Mouse (Mus musculus): Measurements from ENCODE around the gene Arid4a.
"Not testable (repeated sequence)": the region's sequence is repeated elsewhere in the genome, so short reads cannot be mapped to it uniquely, and the experiment has no call there.

Gene Arid4a

DNA sequence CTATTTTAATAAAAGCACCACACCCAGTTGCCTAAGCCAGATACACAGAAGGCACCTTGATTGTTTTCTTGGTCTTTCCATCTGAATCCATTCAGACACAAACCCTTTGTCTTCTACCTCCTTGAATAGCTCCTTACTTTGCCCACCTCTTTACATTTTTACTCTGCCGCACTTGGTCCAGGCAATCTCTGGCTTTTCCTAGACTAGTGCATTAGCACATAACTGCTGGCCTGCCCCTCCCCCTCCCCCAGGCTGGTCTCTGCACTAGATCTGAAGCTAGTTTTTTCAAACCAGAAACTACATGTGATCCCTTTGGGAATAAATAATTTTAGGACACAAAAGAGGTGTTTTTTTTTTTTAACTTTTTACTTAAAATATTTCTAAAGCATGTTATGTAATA lies 37.2 kb downstream of the Arid4a start:
- in situ Hi-C loops (cut with MseI, MboI): no loop called here

DNA sequence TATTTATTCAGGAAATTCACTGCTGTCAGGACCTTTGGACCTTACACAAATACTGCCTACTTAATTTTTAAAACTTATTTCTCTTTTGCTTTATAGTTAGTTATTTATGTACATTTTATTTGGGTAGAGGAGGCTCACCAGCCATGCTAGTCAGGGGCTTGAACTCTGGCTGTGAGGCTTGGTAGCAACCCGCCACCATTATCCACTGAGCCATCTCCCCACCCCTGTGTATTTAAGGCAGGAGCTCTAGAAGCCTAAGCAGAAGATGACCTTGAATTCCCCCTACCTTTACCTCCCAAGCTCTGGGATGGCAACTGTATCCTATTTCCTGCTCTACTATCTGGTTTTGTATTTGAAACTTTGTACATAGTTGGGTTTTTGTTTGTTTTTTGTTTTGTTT lies 37.7 kb downstream of the Arid4a start:
- in situ Hi-C loops (cut with MseI, MboI): no loop called here

DNA sequence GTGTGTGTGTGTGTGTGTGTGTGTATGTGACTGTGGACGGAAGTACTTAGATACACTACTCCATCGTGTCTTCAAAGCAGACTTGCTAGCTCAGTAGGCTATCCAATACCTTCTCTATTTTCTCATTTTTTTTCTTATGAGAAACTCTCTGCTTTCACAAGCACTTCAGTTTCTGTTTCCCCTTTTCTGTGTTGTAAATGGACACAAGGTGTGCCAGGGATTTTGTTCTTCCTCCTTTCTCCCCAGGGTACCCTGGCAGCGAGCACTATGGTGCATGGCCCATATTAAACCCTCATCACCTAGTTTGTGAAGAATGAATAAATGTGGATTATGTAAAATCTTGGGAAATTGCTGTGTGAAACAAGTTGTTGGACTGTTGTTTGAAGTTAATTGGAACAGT lies 39.7 kb downstream of the Arid4a start:
- in situ Hi-C loops (cut with MseI, MboI): no loop called here

DNA sequence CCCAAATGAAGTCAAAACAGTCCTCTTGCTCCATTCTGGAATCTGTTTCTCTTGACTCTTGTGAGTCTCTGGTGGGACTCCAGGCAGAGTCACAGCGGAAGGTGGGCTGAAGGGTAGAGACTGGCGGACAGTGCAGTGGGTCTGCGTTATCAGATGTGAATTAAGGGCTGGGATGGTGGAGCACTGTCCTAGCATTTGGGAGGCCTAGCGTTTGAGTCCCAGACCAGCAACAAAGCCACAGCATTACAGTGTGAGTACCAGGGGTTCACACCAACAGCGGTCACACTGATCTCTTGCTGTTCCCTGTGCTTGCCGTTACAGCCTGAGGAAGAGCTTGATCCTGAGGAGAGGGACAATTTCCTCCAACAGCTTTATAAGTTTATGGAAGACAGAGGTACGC lies 44.0 kb downstream of the Arid4a start:
- in situ Hi-C loops (cut with MseI, MboI): no loop called here

- in situ Hi-C loops (cut with MseI, MboI): no loop called here
Observed at GRCm38 (mm10) chr12:71069846-71070245, 54.1 kb downstream of the Arid4a start.

DNA sequence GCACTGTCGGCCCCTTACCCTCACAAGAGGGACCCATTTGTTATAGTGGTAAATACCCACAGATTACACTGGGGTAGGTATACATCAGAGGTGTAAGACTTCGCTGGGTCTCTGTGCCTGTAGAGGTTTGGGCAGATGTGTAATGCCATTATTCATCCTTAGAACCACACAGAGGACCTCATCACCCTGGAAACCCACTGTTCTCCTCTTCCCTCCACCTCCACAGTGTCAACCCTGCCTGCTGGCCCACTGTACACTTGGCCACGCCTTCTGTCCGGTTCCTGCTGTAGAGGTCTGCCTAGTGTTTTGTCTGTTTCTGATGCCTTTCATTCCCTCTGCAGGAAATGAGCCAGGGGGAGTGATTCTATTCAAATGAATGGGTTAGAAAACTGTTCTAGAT lies 56.3 kb downstream of the Arid4a start:
- in situ Hi-C loops (cut with MseI, MboI): no loop called here

- in situ Hi-C loops (cut with MseI, MboI): no loop called here
Observed at GRCm38 (mm10) chr12:71073113-71073730, 57.4 kb downstream of the Arid4a start.

DNA sequence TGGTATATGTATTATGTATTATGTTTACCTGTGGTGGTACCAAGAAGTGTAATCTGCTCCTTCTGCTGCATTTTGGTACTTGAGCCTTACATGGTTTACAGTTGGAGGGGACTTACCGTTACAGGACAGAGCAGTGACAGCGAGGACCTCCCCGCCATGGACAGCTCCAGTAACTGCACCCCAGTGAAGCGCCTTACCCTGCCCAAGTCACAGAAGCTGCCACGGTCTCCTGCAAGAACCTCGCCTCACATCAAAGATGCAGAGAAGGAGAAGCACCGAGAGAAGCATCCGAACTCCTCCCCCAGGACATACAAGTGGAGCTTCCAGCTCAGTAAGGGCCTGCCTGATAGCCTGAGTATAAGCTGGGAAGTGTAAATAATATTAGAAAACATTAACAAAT lies 70.5 kb downstream of the Arid4a start:
- in situ Hi-C loops (cut with MseI, MboI): no loop called here

GRCm38 (mm10) chr12:71104275-71104674 lies 88.5 kb downstream of the Arid4a start:
- in situ Hi-C loops (cut with MseI, MboI): not testable (repeated sequence)

- in situ Hi-C loops (cut with MseI, MboI): no loop called here
Observed at GRCm38 (mm10) chr12:71107216-71107771, 91.5 kb downstream of the Arid4a start.

DNA sequence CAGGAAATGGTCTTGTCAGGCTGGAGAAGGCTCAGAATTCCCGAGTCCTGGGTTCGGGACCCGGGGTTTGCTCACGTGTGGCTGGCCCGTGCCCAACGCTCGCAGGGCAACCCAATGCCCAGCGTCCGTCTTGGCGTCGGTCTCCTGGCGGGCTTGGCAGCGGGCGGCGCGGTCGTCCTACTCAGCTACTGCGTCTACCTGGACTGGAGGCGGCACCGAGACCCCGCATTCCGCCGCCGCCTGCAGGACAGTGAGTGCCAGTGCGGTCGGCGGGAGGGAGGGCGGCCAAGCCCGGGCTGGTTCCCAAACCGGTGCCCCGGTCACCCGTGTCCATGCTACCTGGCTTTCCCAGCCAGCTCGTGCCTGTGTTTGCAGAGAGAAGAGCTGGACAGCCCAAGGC lies 95.5 kb downstream of the Arid4a start, which contains the start of gene Tomm20l:
Gene Tomm20l, plus strand, starts transcription at position 98 of the 400 bp plus-strand sequence.
- in situ Hi-C loops (cut with MseI, MboI): no loop called here

GRCm38 (mm10) chr12:71113074-71113473 lies 97.3 kb downstream of the Arid4a start:
- in situ Hi-C loops (cut with MseI, MboI): no loop called here

DNA sequence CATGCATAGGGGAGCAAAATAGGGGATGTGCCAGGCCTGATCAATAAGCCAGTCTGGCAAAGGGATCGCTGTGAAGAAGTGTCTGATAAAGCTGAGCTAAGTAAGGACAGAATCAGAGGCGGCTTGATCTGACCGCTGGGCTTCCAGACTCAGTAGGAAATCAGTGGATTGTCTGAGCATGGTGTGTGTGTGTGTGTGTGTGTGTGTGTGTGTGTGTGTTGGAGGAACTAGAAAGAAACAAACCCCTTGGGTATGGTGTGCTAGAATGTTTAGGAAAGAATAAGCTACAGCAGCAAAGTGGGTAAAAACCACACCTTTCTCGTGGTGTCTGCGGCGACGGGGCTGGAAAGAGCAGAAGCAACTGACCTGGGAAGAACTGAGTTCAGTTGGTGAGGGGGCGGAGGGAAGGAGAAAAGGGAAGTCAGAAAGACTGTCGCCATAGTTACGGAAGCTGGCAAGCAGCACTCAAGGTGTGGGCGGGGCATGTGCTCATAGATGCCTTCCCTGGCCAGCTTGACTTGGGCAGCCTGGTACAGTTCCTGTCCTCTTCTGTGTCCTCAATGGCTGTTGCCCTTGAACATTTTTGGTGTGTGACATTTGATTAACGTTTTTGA lies 98.0 kb downstream of the Arid4a start:
- in situ Hi-C loops (cut with MseI, MboI): no loop called here

DNA sequence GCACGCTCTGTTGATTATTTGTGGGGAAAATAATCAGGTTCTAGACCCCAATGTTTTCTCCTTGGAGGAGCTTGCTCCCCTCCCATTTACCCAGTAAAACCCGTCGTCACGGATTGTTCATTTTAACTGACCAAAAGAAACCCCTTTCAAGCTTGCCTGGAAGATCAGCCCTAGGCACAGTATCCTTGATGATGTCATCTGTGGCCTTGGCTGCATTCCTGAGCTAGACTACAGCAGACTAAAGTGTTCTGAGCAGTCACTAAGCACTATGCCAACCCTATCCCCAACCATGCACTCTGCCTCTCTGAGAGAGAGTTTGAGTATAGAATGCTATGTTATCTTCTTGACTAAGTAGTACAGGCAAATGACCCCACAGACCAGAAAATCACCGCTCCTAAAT lies 100.6 kb downstream of the Arid4a start:
- in situ Hi-C loops (cut with MseI, MboI): no loop called here

GRCm38 (mm10) chr12:71122731-71123130 lies 106.9 kb downstream of the Arid4a start:
- in situ Hi-C loops (cut with MseI, MboI): no loop called here

- in situ Hi-C loops (cut with MseI, MboI): no loop called here
Observed at GRCm38 (mm10) chr12:71123286-71123685, 107.5 kb downstream of the Arid4a start.

- in situ Hi-C loops (cut with MseI, MboI): no loop called here
Observed at GRCm38 (mm10) chr12:71135581-71135980, 119.8 kb downstream of the Arid4a start.

DNA sequence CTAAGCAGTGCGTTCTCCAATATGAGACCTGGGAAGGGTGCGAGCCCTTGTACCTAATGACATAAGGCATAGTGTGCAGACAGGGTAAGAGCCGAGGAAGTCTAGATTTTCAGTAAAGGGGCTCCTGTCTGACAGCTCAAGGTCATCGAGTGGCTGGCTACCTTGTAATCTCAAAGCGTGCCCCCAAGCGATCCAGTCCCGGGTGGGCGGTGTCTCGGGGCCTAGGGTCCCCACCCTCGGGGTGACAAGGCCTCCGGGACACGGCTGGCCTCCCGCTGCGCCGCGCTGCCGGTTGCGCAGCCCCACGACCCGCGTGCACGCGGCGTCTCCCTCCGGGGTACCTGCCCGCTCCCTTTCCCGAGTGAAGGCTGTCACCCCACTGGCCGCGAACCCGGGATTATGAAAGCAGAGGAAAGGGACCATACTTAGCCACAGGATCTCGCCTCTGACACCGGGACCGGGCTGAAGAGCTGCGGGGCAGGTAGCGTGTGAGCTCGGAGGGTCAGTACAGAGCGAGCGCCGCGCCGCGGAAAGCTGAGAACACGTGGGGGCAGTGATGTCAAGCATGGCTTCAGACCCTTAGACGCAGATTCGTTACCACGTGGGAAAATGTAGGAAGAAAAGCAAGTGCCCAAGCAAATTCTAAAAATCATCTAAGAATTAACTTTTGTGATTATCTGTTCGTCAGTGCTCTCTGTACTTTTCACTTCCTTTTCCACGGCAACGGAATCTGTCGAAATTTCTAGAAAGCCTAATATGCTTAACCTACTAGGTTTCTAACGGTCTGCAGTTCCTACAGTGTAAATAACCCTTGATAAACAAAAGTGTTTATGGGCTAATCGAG lies 120.6 kb downstream of the Arid4a start, which contains the start of the genes Timm9 and 2700049A03Rik:
Gene Timm9, minus strand, starts transcription at position 555 of the 844 bp plus-strand sequence.
Gene 2700049A03Rik, plus strand, starts transcription at position 719 of the 844 bp plus-strand sequence.
- in situ Hi-C loops (cut with MseI, MboI): no loop called here

- in situ Hi-C loops (cut with MseI, MboI): no loop called here
Observed at GRCm38 (mm10) chr12:71136974-71137491, 121.2 kb downstream of the Arid4a start.

- in situ Hi-C loops (cut with MseI, MboI): no loop called here
Observed at GRCm38 (mm10) chr12:71137686-71138085, 121.9 kb downstream of the Arid4a start.

DNA sequence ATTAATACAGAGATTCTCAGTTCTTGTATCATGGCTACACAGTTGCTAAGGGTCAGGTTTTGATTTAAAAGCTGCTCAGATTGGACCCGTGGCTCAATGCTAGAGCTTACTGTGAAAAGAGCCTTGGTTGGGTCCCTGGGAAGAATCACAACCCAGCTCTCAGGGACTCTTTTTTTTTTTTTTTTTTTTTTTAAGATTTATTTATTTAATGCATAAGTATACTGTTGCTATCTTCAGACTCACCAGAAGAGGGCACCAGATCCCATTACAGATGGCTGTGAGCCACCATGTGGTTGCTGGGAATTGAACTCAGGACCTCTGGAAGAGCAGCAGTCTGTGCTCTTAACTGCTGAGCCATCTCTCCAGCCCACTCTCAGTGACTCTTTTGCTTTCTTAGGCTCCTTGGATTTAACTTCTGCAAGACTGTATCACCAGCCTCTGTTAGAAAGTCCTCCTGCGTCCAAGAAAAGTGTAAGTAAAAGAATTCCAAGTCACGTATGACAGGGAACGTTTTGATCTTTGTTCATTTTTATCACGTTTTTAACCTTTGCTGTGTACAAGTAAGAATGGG lies 123.6 kb downstream of the Arid4a start:
- in situ Hi-C loops (cut with MseI, MboI): no loop called here

DNA sequence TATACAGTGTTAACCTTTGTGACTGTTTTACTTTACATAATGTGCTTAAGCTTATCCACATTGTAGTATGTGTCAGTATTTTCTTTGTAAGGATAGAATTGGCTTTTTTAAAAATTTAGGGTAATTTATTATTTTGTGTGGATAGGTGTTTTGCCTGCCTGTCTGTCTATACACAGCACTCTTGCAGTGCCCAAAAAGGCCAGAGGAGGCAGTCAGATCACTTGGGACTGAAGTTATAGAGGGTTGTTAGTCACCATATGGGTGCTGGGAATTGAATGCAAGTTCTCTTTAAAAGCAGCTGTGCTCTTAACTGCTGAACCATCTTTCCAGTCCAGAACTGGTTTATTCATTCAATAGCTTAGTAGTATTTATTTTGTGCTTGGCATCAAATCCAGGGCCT lies 125.4 kb downstream of the Arid4a start:
- in situ Hi-C loops (cut with MseI, MboI): no loop called here

Measured in mouse trophoblast stem cell (cell line).